Mouse (Mus musculus): ENCODE results near the gene Tmem101. TPM values are rescaled to one million over a fixed set of nuclear protein-coding genes. Genes with fewer than 3 reads are reported as not detected.

Tmem101 gene
- 37.3 and 46.7 TPM in 2 replicates for polyA plus RNA-seq (2012; rRNA removed)

GRCm38 (mm10) chr11:102156039-102156785 lies at the start of gene Tmem101:
TSS of gene Tmem101 (minus strand) at chr11:102156404.

DNA sequence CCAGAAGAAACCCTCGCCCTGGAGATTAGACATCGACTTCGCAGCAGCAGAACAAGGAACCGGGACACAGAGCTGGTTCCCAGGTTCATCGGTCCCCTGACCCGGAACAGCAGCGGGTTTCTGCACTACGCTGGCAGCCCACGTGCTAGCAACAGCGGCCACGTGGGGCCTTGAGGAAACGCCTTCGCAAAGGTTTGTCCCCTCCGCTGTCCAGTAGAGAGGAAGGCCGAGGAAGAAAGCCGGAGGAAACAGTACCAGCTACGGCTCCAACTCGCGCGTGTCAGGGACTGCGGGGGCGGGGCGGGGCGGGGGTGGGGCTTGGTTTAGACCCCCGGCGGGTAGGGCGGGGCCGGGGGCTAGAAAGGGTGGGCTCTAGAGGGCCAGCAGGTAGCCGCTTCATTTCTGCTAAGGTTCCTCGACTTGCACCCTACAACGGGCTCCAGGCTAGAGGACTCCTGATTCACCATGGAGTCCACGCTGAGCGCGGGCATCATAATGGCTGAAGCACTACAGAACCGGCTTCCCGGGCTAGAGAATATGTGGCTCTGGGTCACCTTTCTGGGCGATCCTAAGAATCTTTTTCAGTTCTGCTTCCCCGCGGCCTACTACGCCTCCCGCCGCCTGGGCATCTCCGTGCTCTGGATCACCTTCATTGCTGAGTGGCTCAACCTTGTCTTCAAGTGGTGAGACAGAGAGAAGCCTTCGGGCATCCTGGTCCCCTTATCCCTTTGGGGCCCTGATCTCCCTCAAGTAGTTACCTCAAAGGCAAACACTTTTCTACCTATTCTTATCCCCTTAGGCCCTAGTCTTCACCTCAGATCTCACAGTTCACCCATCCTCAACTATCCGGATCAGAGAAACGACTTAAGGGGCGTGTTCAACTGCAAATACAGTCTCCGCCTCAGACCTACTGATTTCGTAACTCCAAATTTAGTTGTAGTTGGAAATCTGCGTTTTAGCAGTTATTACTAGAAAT lies 33.5 kb upstream of the Tmem101 start, which contains the start of gene G6pc3:
G6pc3 (plus strand) TSS at position 160 of the 976 bp plus-strand sequence.

GRCm38 (mm10) chr11:102184646-102185495 lies 28.7 kb upstream of the Tmem101 start, which contains the start of gene Lsm12:
TSS of gene Lsm12 (minus strand) at chr11:102185296.

GRCm38 (mm10) chr11:102145471-102146001 lies 10.7 kb downstream of the Tmem101 start, which contains the start of gene Nags:
TSS of gene Nags (plus strand) at chr11:102145513.

DNA sequence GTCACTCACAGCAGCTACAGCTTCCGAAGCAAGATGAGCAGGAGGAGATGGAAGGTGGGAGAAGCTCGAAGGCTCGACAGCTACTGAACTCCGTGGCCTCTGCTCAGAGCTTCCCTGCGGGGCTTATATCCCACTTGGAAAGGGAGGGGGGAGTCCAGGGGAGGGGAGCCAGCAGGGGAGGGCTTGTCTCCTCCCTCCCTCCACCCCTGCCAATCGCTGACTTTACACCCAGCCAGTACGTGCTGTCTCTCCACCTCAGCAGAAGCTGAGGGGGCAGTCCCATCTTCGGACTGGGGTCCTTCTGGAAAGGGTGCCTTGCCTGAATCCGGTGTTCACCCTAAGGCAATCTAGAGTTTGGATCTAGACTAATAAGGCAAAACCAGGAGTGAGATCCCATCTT lies 48.5 kb downstream of the Tmem101 start, which contains the start of gene Pyy:
Pyy (minus strand) TSS at position 101 of the 400 bp plus-strand sequence.

Other genes starting within 250 kb of the Tmem101 start
- 0.20 and 0.30 TPM in 2 replicates for gene Sost, start 189.4 kb downstream of the Tmem101 start, polyA plus RNA-seq (2012; rRNA removed)
- gene Cfap97d1, start 172.1 kb downstream of the Tmem101 start, polyA plus RNA-seq (2012; rRNA removed), result not detected in 2 replicates
- gene Dusp3, start 169.4 kb downstream of the Tmem101 start, polyA plus RNA-seq (2012; rRNA removed), result 117 and 138 TPM in 2 replicates
- 19.1 and 19.2 TPM in 2 replicates for gene Mpp3, start 127.9 kb downstream of the Tmem101 start, polyA plus RNA-seq (2012; rRNA removed)
- 13.3 and 16.6 TPM in 2 replicates for gene Cd300lg, start 114.9 kb downstream of the Tmem101 start, polyA plus RNA-seq (2012; rRNA removed)
- 10.5 and 10.9 TPM in 2 replicates for gene Mpp2, start 67.9 kb downstream of the Tmem101 start, polyA plus RNA-seq (2012; rRNA removed)
- gene Ppy, start 55.1 kb downstream of the Tmem101 start, polyA plus RNA-seq (2012; rRNA removed), result not detected in 2 replicates
- gene Pyy, start 48.6 kb downstream of the Tmem101 start, polyA plus RNA-seq (2012; rRNA removed), result not detected in 2 replicates
- gene Nags, start 10.9 kb downstream of the Tmem101 start, polyA plus RNA-seq (2012; rRNA removed), result 3.6 and 3.7 TPM in 2 replicates
- gene Lsm12, start 28.9 kb upstream of the Tmem101 start, polyA plus RNA-seq (2012; rRNA removed), result 25.7 and 33.2 TPM in 2 replicates
- gene G6pc3, start 33.2 kb upstream of the Tmem101 start, polyA plus RNA-seq (2012; rRNA removed), result 169 and 171 TPM in 2 replicates
- gene Hdac5, start 73.8 kb upstream of the Tmem101 start, polyA plus RNA-seq (2012; rRNA removed), result 117 and 151 TPM in 2 replicates
- gene BC030867, start 92.5 kb upstream of the Tmem101 start, polyA plus RNA-seq (2012; rRNA removed), result 6.4 and 10.6 TPM in 2 replicates
- 0.37 and 0.42 TPM in 2 replicates for gene Asb16, start 112.3 kb upstream of the Tmem101 start, polyA plus RNA-seq (2012; rRNA removed)
- 60.5 and 74.0 TPM in 2 replicates for gene Tmub2, start 128.5 kb upstream of the Tmem101 start, polyA plus RNA-seq (2012; rRNA removed)
- gene Atxn7l3, start 140.2 kb upstream of the Tmem101 start, polyA plus RNA-seq (2012; rRNA removed), result 46.0 and 47.7 TPM in 2 replicates
- gene Ubtf, start 163.3 kb upstream of the Tmem101 start, polyA plus RNA-seq (2012; rRNA removed), result 35.3 and 42.8 TPM in 2 replicates
- gene Slc4a1, start 209.8 kb upstream of the Tmem101 start, polyA plus RNA-seq (2012; rRNA removed), result 0.03 TPM in 1 of 2 replicates, not detected in the other
- 4.5 and 5.9 TPM in 2 replicates for gene Rundc3a, start 237.0 kb upstream of the Tmem101 start, polyA plus RNA-seq (2012; rRNA removed)